Mouse (Mus musculus) C3H10T1/2 (cell line): ENCODE measurements around the gene F2rl2. TPM values are rescaled to one million over a fixed set of nuclear protein-coding genes. Genes with fewer than 3 reads are reported as not detected.

Source experiments
- polyA plus RNA-seq, 2 experiments: library from polyadenylated mRNA; unstranded; fragments of >200 nt; fragmentation: generic; extraction: Trizol; gene quantifications; one replicate each; pipeline ENCODE4 v1.2.1; 2012; ENCODE audit warnings: missing spikeins in 2 of 2

F2rl2 gene
- not detected for polyA plus RNA-seq

GRCm38 (mm10) chr13:95696654-95697163, at the start of gene F2rl2:
TSS of gene F2rl2 (plus strand) at chr13:95696853.

Other genes starting within 250 kb of the F2rl2 start
- gene S100z, start 218.1 kb upstream of the F2rl2 start, polyA plus RNA-seq, result not detected
- not detected for gene F2rl1, start 171.6 kb upstream of the F2rl2 start, polyA plus RNA-seq
- 10 to 100 TPM in 1 of 2 experiments, 1 to 10 TPM in 1; 1.2 to 16.6 TPM for gene F2r, start 78.4 kb upstream of the F2rl2 start, polyA plus RNA-seq
- under 1 TPM in 1 of 2 experiments, not detected in 1; 0.05 TPM for gene Iqgap2, start 195.1 kb downstream of the F2rl2 start, polyA plus RNA-seq